Mouse (Mus musculus) ES-Bruce4 (cell line): Measurements from ENCODE around the gene Tarbp1.

ENCODE experiments used
- CTCF ChIP-seq: IDR thresholded peaks from one replicate; pipeline ENCODE4 v1.8.1; 2011; ENCODE audit warnings: low read depth, low read length
- EP300 ChIP-seq: IDR thresholded peaks from 2 replicates; pipeline ENCODE4 v1.6.1; 2011; ENCODE audit warnings: low read depth, low read length; ENCODE audit not compliant: insufficient read depth
- POLR2A ChIP-seq: IDR thresholded peaks from one replicate; pipeline ENCODE4 v1.8.1; 2011; ENCODE audit warnings: low read length; ENCODE audit not compliant: insufficient read depth

DNA sequence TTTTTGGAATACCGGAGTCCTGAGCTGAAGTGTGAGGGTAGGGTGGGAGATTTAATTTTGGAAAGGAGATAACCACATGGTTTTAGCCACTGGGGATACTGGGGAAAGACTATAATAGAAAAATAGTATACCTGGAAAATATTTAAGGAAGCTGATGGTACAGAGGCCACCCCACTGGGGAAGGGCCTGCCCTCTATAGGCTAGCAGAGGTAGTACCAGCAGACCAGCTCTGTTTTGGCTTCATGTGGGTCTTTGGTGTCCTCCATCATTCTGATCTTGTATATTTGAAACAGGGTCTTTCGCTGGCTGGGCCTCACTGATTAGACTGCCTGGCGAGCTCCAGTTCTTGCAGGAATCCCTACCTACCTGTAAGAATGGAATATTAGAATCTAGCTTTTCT lies 76.5 kb downstream of the Tarbp1 start:
- TF ChIP-seq POLR2A (no peak), EP300 (no peak), CTCF (peak; percentile 32)
